Mouse (Mus musculus): ENCODE results near the gene Phactr3.

Phactr3 gene

GRCm38 (mm10) chr2:178257986-178258555 lies 139.3 kb downstream of the Phactr3 start:
- peak; percentile 57 for DNase-seq (ENCODE audit: low spot score)

- no peak for DNase-seq (ENCODE audit: low spot score)
These were observed 144.3 kb downstream of the Phactr3 start for GRCm38 (mm10) chr2:178263055-178263454.

GRCm38 (mm10) chr2:178264389-178264788 lies 145.6 kb downstream of the Phactr3 start:
- DNase-seq (ENCODE audit: low spot score), result peak; percentile 90

- peak; percentile 24 for DNase-seq (ENCODE audit: low spot score)
These were observed 146.7 kb downstream of the Phactr3 start for GRCm38 (mm10) chr2:178265454-178265853.

- DNase-seq (ENCODE audit: low spot score), result no peak
These were observed 152.0 kb downstream of the Phactr3 start for GRCm38 (mm10) chr2:178270794-178271193.

- DNase-seq (ENCODE audit: low spot score), result no peak
These were observed 153.6 kb downstream of the Phactr3 start for GRCm38 (mm10) chr2:178272350-178272749.

GRCm38 (mm10) chr2:178274126-178274525 lies 155.4 kb downstream of the Phactr3 start:
- DNase-seq (ENCODE audit: low spot score), result no peak

GRCm38 (mm10) chr2:178277206-178277605 lies 158.4 kb downstream of the Phactr3 start:
- peak; percentile 81 for DNase-seq (ENCODE audit: low spot score)

GRCm38 (mm10) chr2:178281183-178281582 lies 162.4 kb downstream of the Phactr3 start:
- no peak for DNase-seq (ENCODE audit: low spot score)

- DNase-seq (ENCODE audit: low spot score), result peak; percentile 46
These were observed 168.5 kb downstream of the Phactr3 start for GRCm38 (mm10) chr2:178287285-178287684.

- no peak for DNase-seq (ENCODE audit: low spot score)
These were observed 169.9 kb downstream of the Phactr3 start for GRCm38 (mm10) chr2:178288666-178289065.

- peak; percentile 58 for DNase-seq (ENCODE audit: low spot score)
These were observed 184.8 kb downstream of the Phactr3 start for GRCm38 (mm10) chr2:178303453-178304187.

GRCm38 (mm10) chr2:178304188-178304529 lies 185.4 kb downstream of the Phactr3 start:
- DNase-seq (ENCODE audit: low spot score), result no peak

GRCm38 (mm10) chr2:178304669-178305068 lies 185.9 kb downstream of the Phactr3 start:
- no peak for DNase-seq (ENCODE audit: low spot score)

GRCm38 (mm10) chr2:178313539-178313938 lies 194.8 kb downstream of the Phactr3 start:
- DNase-seq (ENCODE audit: low spot score), result no peak

GRCm38 (mm10) chr2:178316281-178316680 lies 197.5 kb downstream of the Phactr3 start:
- DNase-seq (ENCODE audit: low spot score), result no peak

- DNase-seq (ENCODE audit: low spot score), result no peak
These were observed 201.0 kb downstream of the Phactr3 start for GRCm38 (mm10) chr2:178319766-178320165.

- DNase-seq (ENCODE audit: low spot score), result no peak
These were observed 202.5 kb downstream of the Phactr3 start for GRCm38 (mm10) chr2:178321271-178321670.

- DNase-seq (ENCODE audit: low spot score), result no peak
These were observed 205.6 kb downstream of the Phactr3 start for GRCm38 (mm10) chr2:178324410-178324809.

- no peak for DNase-seq (ENCODE audit: low spot score)
These were observed 206.0 kb downstream of the Phactr3 start for GRCm38 (mm10) chr2:178324818-178325217.

- no peak for DNase-seq (ENCODE audit: low spot score)
These were observed 207.3 kb downstream of the Phactr3 start for GRCm38 (mm10) chr2:178326067-178326466.

- no peak for DNase-seq (ENCODE audit: low spot score)
These were observed 208.1 kb downstream of the Phactr3 start for GRCm38 (mm10) chr2:178326750-178327465.

- peak; percentile 80 for DNase-seq (ENCODE audit: low spot score)
These were observed 208.8 kb downstream of the Phactr3 start for GRCm38 (mm10) chr2:178327466-178328040.

Measured in embryo, embryonic 10.5 days (tissue).